7 mouse cellular contexts compared by ENCODE assay signal in the genomic region with DNA sequence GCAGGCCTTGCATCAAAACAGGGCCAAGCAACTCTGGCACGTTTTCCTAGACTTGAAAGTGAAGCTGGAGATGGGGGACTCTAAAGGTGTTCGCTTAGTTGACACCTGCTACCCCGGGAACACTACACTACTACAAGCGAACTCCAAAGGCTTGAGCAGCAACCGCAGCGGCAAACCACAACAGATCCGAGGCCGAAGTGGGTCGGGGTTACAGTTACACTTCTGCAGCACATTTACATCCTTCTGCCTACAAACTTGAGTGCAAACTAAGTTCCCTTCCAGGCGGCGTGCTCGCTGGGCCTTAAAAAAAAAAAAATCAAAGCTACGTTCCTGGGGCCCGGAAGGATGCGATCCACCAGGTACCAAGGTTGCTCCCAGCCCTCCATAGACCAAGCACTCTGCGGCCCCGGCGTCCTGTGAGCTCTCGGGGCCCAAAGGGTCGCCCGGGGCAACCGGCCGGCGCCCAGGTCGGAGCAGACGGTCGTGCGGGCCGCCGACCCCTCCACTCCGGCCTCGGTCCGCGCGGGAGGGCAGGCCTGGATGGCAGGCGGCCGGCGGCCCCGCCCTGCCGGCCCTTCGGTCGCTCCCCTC. TPM values are rescaled to one million over a fixed set of nuclear protein-coding genes. Genes with fewer than 3 reads are reported as not detected.
DNase-seq lines count a peak whose midpoint lies in the region; ATAC-seq and TF ChIP-seq lines count a peak whose summit lies in the region.

No protein-coding gene starts in this region.

- H3K4me3 ChIP-seq in forebrain, embryonic 12.5 days (replicated peaks) = peak overlapping the region; percentile 97
- peak overlapping the region; percentile 94 for H3K4me3 ChIP-seq in intestine, embryonic 15.5 days (replicated peaks)
- peak overlapping the region; percentile 84 for H3K4me3 ChIP-seq in testis, adult 2 months (ENCODE audit: control insufficient read depth, low read depth, low read length)

- no peaks in the 10 kb centered on the region for H3K9me3 ChIP-seq in forebrain, embryonic 12.5 days
- no peaks in the 10 kb centered on the region for H3K9me3 ChIP-seq in intestine, embryonic 15.5 days

- no peaks in the 10 kb centered on the region for H3K36me3 ChIP-seq in forebrain, embryonic 12.5 days (replicated peaks)
- no peaks in the 10 kb centered on the region; the same call in 1 of the 2 replicates for H3K36me3 ChIP-seq in intestine, embryonic 15.5 days
- no peaks in the 10 kb centered on the region for H3K36me3 ChIP-seq in testis, adult 2 months (ENCODE audit: control insufficient read depth, insufficient read depth, low read length)

- H3K27me3 ChIP-seq in forebrain, embryonic 12.5 days = no peaks in the 10 kb centered on the region; the same call in 1 of the 2 replicates
- no peaks in the 10 kb centered on the region for H3K27me3 ChIP-seq in intestine, embryonic 15.5 days (replicated peaks)
- no peaks in the 10 kb centered on the region for H3K27me3 ChIP-seq in testis, adult 2 months (ENCODE audit: control insufficient read depth, insufficient read depth, low read length)

- no peak for TF ChIP-seq POLR2A in testis, adult 2 months (IDR thresholded peaks at IDR 0.05; ENCODE audit: control insufficient read depth, low read depth, low read length)

- TF ChIP-seq CTCF in testis, adult 2 months (IDR thresholded peaks at IDR 0.05; ENCODE audit: control insufficient read depth, insufficient read depth, insufficient replicate concordance, low read depth, low read length) = no peak

- peak overlapping the region; percentile 99 for H3K9ac ChIP-seq in forebrain, embryonic 12.5 days
- H3K9ac ChIP-seq in intestine, embryonic 15.5 days = peak overlapping the region; percentile 94

- WGBS in forebrain, embryonic 12.5 days = under 1% methylated on average over 42 of the region's 42 CpGs
- WGBS in intestine, embryonic 15.5 days = under 1% methylated on average over 42 of the region's 42 CpGs

- peak overlapping the region; percentile 71 for H3K4me2 ChIP-seq in forebrain, embryonic 12.5 days
- H3K4me2 ChIP-seq in intestine, embryonic 15.5 days (replicated peaks) = peak overlapping the region; percentile 81

- H3K27ac ChIP-seq in forebrain, embryonic 12.5 days = peak overlapping the region; percentile 94
- H3K27ac ChIP-seq in intestine, embryonic 15.5 days = peak overlapping the region; percentile 98
- peak overlapping the region; percentile 74 for H3K27ac ChIP-seq in testis, adult 2 months (ENCODE audit: control insufficient read depth, insufficient read depth, low read depth, low read length)

- no peak; the same call in 1 of the 2 replicates for ATAC-seq in forebrain, embryonic 12.5 days (ENCODE audit: low FRiP score)
- peak; percentile 57; the same call in 1 of the 2 replicates for ATAC-seq in intestine, embryonic 15.5 days
- ATAC-seq in megakaryocyte, adult 5-6 weeks (ENCODE audit: poor library complexity, severe bottlenecking) = peak; percentile 9

- peak; percentile 41 to 42 for DNase-seq in right cerebral cortex, postnatal 10 days (ENCODE audit: low spot score in 2 of 2)
- DNase-seq in right cerebral cortex, adult 18-20 months = no peak
- peak; percentile 42 for DNase-seq in adrenal gland, postnatal 10 days

- H3K4me1 ChIP-seq in forebrain, embryonic 12.5 days = peaks cover 33% of the 10 kb centered on the region
- peaks cover 20% of the 10 kb centered on the region; the same call in 1 of the 2 replicates for H3K4me1 ChIP-seq in intestine, embryonic 15.5 days (replicated peaks)
- peaks cover 7% of the 10 kb centered on the region for H3K4me1 ChIP-seq in testis, adult 2 months (ENCODE audit: control insufficient read depth, insufficient read depth, low read length)

RNA-seq across cellular contexts. Expression of a gene that starts 1.5 kb away (rescaled TPM):
- total RNA-seq in adrenal gland, postnatal 10 days (2021) = 10 to 100 TPM; 48.8 to 59.3 TPM
- polyA plus RNA-seq in forebrain, embryonic 12.5 days (2016; fragmentation: Nextera tagmentation; extraction: Ambion mirVana) = 33.7 and 34.7 TPM in 2 replicates
- polyA plus RNA-seq in intestine, embryonic 15.5 days (2015; fragmentation: Nextera tagmentation; extraction: Ambion mirVana) = 24.7 and 29.2 TPM in 2 replicates
- 53.7 and 80.6 TPM in 2 replicates for total RNA-seq in megakaryocyte, adult 5-6 weeks (2015)
- 53.4 and 63.0 TPM in 2 replicates for total RNA-seq in megakaryocyte, adult 5-6 weeks (2017)
- 147 and 168 TPM in 2 replicates for polyA plus RNA-seq in testis, adult 2 months (2012; rRNA removed)
